Mouse (Mus musculus): ENCODE data around the gene Plin4. TPM values are rescaled to one million over a fixed set of nuclear protein-coding genes. Genes with fewer than 3 reads are reported as not detected.
"Not testable (repeated sequence)": the region's sequence is repeated elsewhere in the genome, so short reads cannot be mapped to it uniquely, and the experiment has no call there.

Gene Plin4
- polyA plus RNA-seq, 1 experiment from 2014 or later: 0.10 TPM

- H3K27ac ChIP-seq (ENCODE audit: low read depth, low read length): no peak overlapping the region
- ATAC-seq (replicated peaks; ENCODE audit: insufficient number of reproducible peaks, low FRiP score, low TSS enrichment): no peak
- H3K27me3 ChIP-seq (ENCODE audit: control insufficient read depth, insufficient read depth, low read length): peaks cover 4% of the 10 kb centered on the region; the same call in 1 of the 2 replicates
- H3K36me3 ChIP-seq (ENCODE audit: control insufficient read depth, insufficient read depth, low read length): no peaks in the 10 kb centered on the region; the same call in none of the 2 replicates
- no peak overlapping the region for H3K4me3 ChIP-seq (ENCODE audit: low read depth, low read length)
- 93% methylated on average over 1 of the region's 1 CpGs for WGBS (ENCODE audit: insufficient replicate concordance)
- 0 out of 2 replicates have a peak, but pooled peaks cover 3% of the 10 kb centered on the region for H3K4me1 ChIP-seq (ENCODE audit: control insufficient read depth, insufficient read depth, low read length)
- H3K9me3 ChIP-seq (replicated peaks; ENCODE audit: control insufficient read depth, low read length): no peaks in the 10 kb centered on the region
- no peak overlapping the region for H3K4me2 ChIP-seq
- no peak overlapping the region for H3K9ac ChIP-seq (ENCODE audit: low read depth, low read length)
Observed at GRCm38 (mm10) chr17:56111021-56111420, 1.4 kb upstream of the Plin4 start.

GRCm38 (mm10) chr17:56110571-56110970 is 968 bp upstream of the Plin4 start:
- no peaks in the 10 kb centered on the region; the same call in none of the 2 replicates for H3K36me3 ChIP-seq (ENCODE audit: control insufficient read depth, insufficient read depth, low read length)
- H3K9me3 ChIP-seq (replicated peaks; ENCODE audit: control insufficient read depth, low read length): no peaks in the 10 kb centered on the region
- WGBS (ENCODE audit: insufficient replicate concordance): 81% methylated on average over 4 of the region's 4 CpGs
- H3K4me3 ChIP-seq (ENCODE audit: low read depth, low read length): no peak overlapping the region
- ATAC-seq (replicated peaks; ENCODE audit: insufficient number of reproducible peaks, low FRiP score, low TSS enrichment): no peak
- H3K27me3 ChIP-seq (ENCODE audit: control insufficient read depth, insufficient read depth, low read length): no peaks in the 10 kb centered on the region
- 0 out of 2 replicates have a peak, but pooled peaks cover 3% of the 10 kb centered on the region for H3K4me1 ChIP-seq (ENCODE audit: control insufficient read depth, insufficient read depth, low read length)
- no peak overlapping the region for H3K4me2 ChIP-seq
- H3K27ac ChIP-seq (ENCODE audit: low read depth, low read length): no peak overlapping the region
- no peak overlapping the region for H3K9ac ChIP-seq (ENCODE audit: low read depth, low read length)

- no peaks in the 10 kb centered on the region; the same call in none of the 2 replicates for H3K36me3 ChIP-seq (ENCODE audit: control insufficient read depth, insufficient read depth, low read length)
- no peaks in the 10 kb centered on the region for H3K9me3 ChIP-seq (replicated peaks; ENCODE audit: control insufficient read depth, low read length)
- WGBS (ENCODE audit: insufficient replicate concordance): 72% methylated on average over 6 of the region's 6 CpGs
- no peak overlapping the region for H3K4me3 ChIP-seq (ENCODE audit: low read depth, low read length)
- ATAC-seq (replicated peaks; ENCODE audit: insufficient number of reproducible peaks, low FRiP score, low TSS enrichment): peak; percentile 31; the same call in 1 of the 2 replicates
- no peak overlapping the region for H3K9ac ChIP-seq (ENCODE audit: low read depth, low read length)
- H3K27me3 ChIP-seq (ENCODE audit: control insufficient read depth, insufficient read depth, low read length): no peaks in the 10 kb centered on the region
- H3K4me1 ChIP-seq (ENCODE audit: control insufficient read depth, insufficient read depth, low read length): 0 out of 2 replicates have a peak, but pooled peaks cover 3% of the 10 kb centered on the region
- no peak overlapping the region for H3K4me2 ChIP-seq
- H3K27ac ChIP-seq (ENCODE audit: low read depth, low read length): no peak overlapping the region
Observed at GRCm38 (mm10) chr17:56108334-56109044, 1.1 kb downstream of the Plin4 start.

GRCm38 (mm10) chr17:56107736-56108135 is 1.9 kb downstream of the Plin4 start:
- ATAC-seq (replicated peaks; ENCODE audit: insufficient number of reproducible peaks, low FRiP score, low TSS enrichment): no peak
- Histone ChIP-seq H3K27ac (ENCODE audit: low read depth, low read length) (no peak overlapping the region), H3K4me1 (ENCODE audit: control insufficient read depth, insufficient read depth, low read length) (0 out of 2 replicates have a peak, but pooled peaks cover 3% of the 10 kb centered on the region), H3K9me3 (replicated peaks; ENCODE audit: control insufficient read depth, low read length) (no peaks in the 10 kb centered on the region), H3K9ac (ENCODE audit: low read depth, low read length) (no peak overlapping the region), H3K4me3 (ENCODE audit: low read depth, low read length) (no peak overlapping the region), H3K36me3 (ENCODE audit: control insufficient read depth, insufficient read depth, low read length) (peaks cover under 1% of the 10 kb centered on the region), H3K4me2 (no peak overlapping the region), H3K27me3 (ENCODE audit: control insufficient read depth, insufficient read depth, low read length) (no peaks in the 10 kb centered on the region)
- WGBS (ENCODE audit: insufficient replicate concordance): 64% methylated on average over 2 of the region's 2 CpGs

- Histone ChIP-seq H3K9ac (ENCODE audit: low read depth, low read length) (no peak overlapping the region), H3K9me3 (replicated peaks; ENCODE audit: control insufficient read depth, low read length) (no peaks in the 10 kb centered on the region), H3K4me1 (ENCODE audit: control insufficient read depth, insufficient read depth, low read length) (0 out of 2 replicates have a peak, but pooled peaks cover 3% of the 10 kb centered on the region), H3K27me3 (ENCODE audit: control insufficient read depth, insufficient read depth, low read length) (no peaks in the 10 kb centered on the region), H3K27ac (ENCODE audit: low read depth, low read length) (no peak overlapping the region), H3K4me2 (no peak overlapping the region), H3K36me3 (ENCODE audit: control insufficient read depth, insufficient read depth, low read length) (peaks cover 6% of the 10 kb centered on the region), H3K4me3 (ENCODE audit: low read depth, low read length) (no peak overlapping the region)
- ATAC-seq (replicated peaks; ENCODE audit: insufficient number of reproducible peaks, low FRiP score, low TSS enrichment): no peak
- 55% methylated on average over 4 of the region's 4 CpGs for WGBS (ENCODE audit: insufficient replicate concordance)
Observed at GRCm38 (mm10) chr17:56106981-56107380, 2.6 kb downstream of the Plin4 start.

GRCm38 (mm10) chr17:56106436-56106835 is 3.2 kb downstream of the Plin4 start:
- H3K4me1 ChIP-seq (ENCODE audit: control insufficient read depth, insufficient read depth, low read length); ATAC-seq (replicated peaks; ENCODE audit: insufficient number of reproducible peaks, low FRiP score, low TSS enrichment); H3K27me3 ChIP-seq (ENCODE audit: control insufficient read depth, insufficient read depth, low read length); H3K36me3 ChIP-seq (ENCODE audit: control insufficient read depth, insufficient read depth, low read length); H3K9ac ChIP-seq (ENCODE audit: low read depth, low read length); H3K9me3 ChIP-seq (replicated peaks; ENCODE audit: control insufficient read depth, low read length); H3K4me3 ChIP-seq (ENCODE audit: low read depth, low read length); H3K27ac ChIP-seq (ENCODE audit: low read depth, low read length); H3K4me2 ChIP-seq: not testable (repeated sequence)
- WGBS (ENCODE audit: insufficient replicate concordance): 96% methylated on average over 4 of the region's 4 CpGs

GRCm38 (mm10) chr17:56104821-56105220 is 4.8 kb downstream of the Plin4 start:
- ATAC-seq (replicated peaks; ENCODE audit: insufficient number of reproducible peaks, low FRiP score, low TSS enrichment); H3K27ac ChIP-seq (ENCODE audit: low read depth, low read length); H3K4me2 ChIP-seq; H3K9me3 ChIP-seq (replicated peaks; ENCODE audit: control insufficient read depth, low read length); H3K9ac ChIP-seq (ENCODE audit: low read depth, low read length); H3K4me3 ChIP-seq (ENCODE audit: low read depth, low read length); H3K4me1 ChIP-seq (ENCODE audit: control insufficient read depth, insufficient read depth, low read length); H3K27me3 ChIP-seq (ENCODE audit: control insufficient read depth, insufficient read depth, low read length): not testable (repeated sequence)
- H3K36me3 ChIP-seq (ENCODE audit: control insufficient read depth, insufficient read depth, low read length): peaks cover 19% of the 10 kb centered on the region
- 82% methylated on average over 2 of the region's 5 CpGs for WGBS (ENCODE audit: insufficient replicate concordance)

- Histone ChIP-seq H3K36me3 (ENCODE audit: control insufficient read depth, insufficient read depth, low read length) (peaks cover 28% of the 10 kb centered on the region), H3K9ac (ENCODE audit: low read depth, low read length) (no peak overlapping the region), H3K4me1 (ENCODE audit: control insufficient read depth, insufficient read depth, low read length) (0 out of 2 replicates have a peak, but pooled peaks cover under 1% of the 10 kb centered on the region), H3K27me3 (ENCODE audit: control insufficient read depth, insufficient read depth, low read length) (no peaks in the 10 kb centered on the region), H3K4me3 (ENCODE audit: low read depth, low read length) (no peak overlapping the region), H3K9me3 (replicated peaks; ENCODE audit: control insufficient read depth, low read length) (no peaks in the 10 kb centered on the region), H3K4me2 (no peak overlapping the region), H3K27ac (ENCODE audit: low read depth, low read length) (no peak overlapping the region)
- WGBS (ENCODE audit: insufficient replicate concordance): 90% methylated on average over 8 of the region's 8 CpGs
- ATAC-seq (replicated peaks; ENCODE audit: insufficient number of reproducible peaks, low FRiP score, low TSS enrichment): no peak
Observed at GRCm38 (mm10) chr17:56103465-56104285, 5.9 kb downstream of the Plin4 start.
